Mouse (Mus musculus) right cerebral cortex, adult 2 months (tissue): ENCODE data around the gene Il27ra.
A peak's percentile ranks its signal among the peaks of the same experiment; 100 is the strongest.

ENCODE experiments used
- DNase-seq, 2 experiments: peaks; one replicate each; pipeline ENCODE4 v3.0.0; 2021 to 2022; ENCODE audit warnings: low spot score in 2 of 2

Gene Il27ra

GRCm38 (mm10) chr8:84065457-84066072 is 23.2 kb upstream of the Il27ra start:
- no peak for DNase-seq

- no peak for DNase-seq
Observed at GRCm38 (mm10) chr8:84065037-84065436, 22.6 kb upstream of the Il27ra start, which contains the start of gene Gm10643. TSS of gene Gm10643 (minus strand) at chr8:84065137.

- DNase-seq = no peak
Observed at GRCm38 (mm10) chr8:84063861-84064610, 21.6 kb upstream of the Il27ra start.

GRCm38 (mm10) chr8:84060245-84060644 is 17.9 kb upstream of the Il27ra start:
- DNase-seq = no peak

- no peak for DNase-seq
Observed at GRCm38 (mm10) chr8:84059226-84059625, 16.8 kb upstream of the Il27ra start.

- DNase-seq = no peak
Observed at GRCm38 (mm10) chr8:84057827-84058226, 15.4 kb upstream of the Il27ra start.

GRCm38 (mm10) chr8:84053229-84053628 is 10.8 kb upstream of the Il27ra start:
- DNase-seq = no peak

GRCm38 (mm10) chr8:84052746-84053145 is 10.4 kb upstream of the Il27ra start:
- DNase-seq = no peak

GRCm38 (mm10) chr8:84048171-84048570 is 5.8 kb upstream of the Il27ra start:
- DNase-seq = no peak

- DNase-seq = no peak
Observed at GRCm38 (mm10) chr8:84046505-84046904, 4.1 kb upstream of the Il27ra start.

- DNase-seq = no peak
Observed at GRCm38 (mm10) chr8:84044900-84045299, 2.5 kb upstream of the Il27ra start, which contains the start of gene Rln3. TSS of gene Rln3 (minus strand) at chr8:84045000.

- DNase-seq = no peak
Observed at GRCm38 (mm10) chr8:84044103-84044502, 1.7 kb upstream of the Il27ra start.

- DNase-seq = no peak
Observed at GRCm38 (mm10) chr8:84042948-84043342, 556 bp upstream of the Il27ra start.

GRCm38 (mm10) chr8:84039050-84039449 is 3.3 kb downstream of the Il27ra start:
- peak; percentile 78 for DNase-seq

GRCm38 (mm10) chr8:84038015-84038414 is 4.4 kb downstream of the Il27ra start:
- DNase-seq = no peak

GRCm38 (mm10) chr8:84032777-84033176 is 9.6 kb downstream of the Il27ra start:
- no peak for DNase-seq

GRCm38 (mm10) chr8:84029272-84029671 is 13.1 kb downstream of the Il27ra start:
- DNase-seq = no peak

GRCm38 (mm10) chr8:84027449-84027848 is 14.9 kb downstream of the Il27ra start:
- no peak for DNase-seq

- DNase-seq = peak; percentile 23 to 27
Observed at GRCm38 (mm10) chr8:84025863-84026262, 16.5 kb downstream of the Il27ra start.

GRCm38 (mm10) chr8:84024171-84024570 is 18.2 kb downstream of the Il27ra start:
- DNase-seq = no peak

GRCm38 (mm10) chr8:84023631-84024030 is 18.8 kb downstream of the Il27ra start:
- no peak for DNase-seq

GRCm38 (mm10) chr8:84023085-84023484 is 19.3 kb downstream of the Il27ra start:
- DNase-seq = no peak

- no peak for DNase-seq
Observed at GRCm38 (mm10) chr8:84021569-84021968, 20.8 kb downstream of the Il27ra start.
